Mouse (Mus musculus): ENCODE data around the gene Mxi1. TPM values are rescaled to one million over a fixed set of nuclear protein-coding genes. Genes with fewer than 3 reads are reported as not detected.

Gene Mxi1
- total RNA-seq, 1 experiment from 2014 or later: 112 TPM

DNA sequence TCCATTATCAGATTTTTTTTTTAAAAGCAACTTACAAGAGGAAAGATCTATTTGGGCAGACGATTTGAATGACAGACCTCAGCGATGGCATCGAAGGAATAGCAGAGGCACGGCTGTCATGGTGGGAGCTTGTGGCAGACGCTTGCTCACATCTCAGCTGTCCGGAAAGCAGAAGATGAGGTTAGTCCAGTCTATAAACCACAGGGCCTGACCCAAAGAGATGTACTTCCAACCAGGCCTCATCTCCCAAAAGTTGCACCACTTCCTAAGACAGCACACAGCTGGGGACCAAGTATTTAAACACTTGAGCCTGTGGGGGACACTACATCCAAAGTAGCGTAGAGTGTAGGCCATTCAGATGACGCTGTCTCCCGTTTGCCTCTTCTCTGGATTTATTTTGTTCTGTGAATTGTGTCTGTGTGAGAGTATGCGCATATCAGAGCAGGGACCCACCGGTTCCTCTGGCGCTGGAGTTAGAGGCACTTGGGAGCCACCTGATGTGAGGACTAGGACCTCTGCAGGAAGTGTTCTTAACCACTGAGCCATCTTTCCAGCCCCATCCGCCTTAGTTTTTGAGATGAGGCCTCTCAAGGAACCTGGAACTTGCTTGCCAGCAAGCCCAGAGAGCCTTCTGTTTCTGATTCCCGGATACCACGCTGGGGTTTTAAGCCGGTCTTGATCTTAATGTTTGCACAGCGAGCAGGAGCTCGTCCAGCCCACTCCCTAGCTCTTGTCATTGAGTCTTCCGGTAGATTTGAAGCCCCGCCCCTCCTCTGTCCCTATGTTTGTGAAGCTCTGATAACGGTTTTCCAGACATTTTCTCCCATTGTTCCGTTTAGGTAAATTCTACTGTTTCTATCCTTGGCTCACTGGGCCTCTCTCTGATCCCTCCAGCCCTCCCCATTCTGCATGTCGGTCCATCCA is 13.7 kb upstream of the Mxi1 start:
- no peak for ATAC-seq (ENCODE audit: extremely low read depth, insufficient number of reproducible peaks, low FRiP score, poor library complexity, severe bottlenecking)

DNA sequence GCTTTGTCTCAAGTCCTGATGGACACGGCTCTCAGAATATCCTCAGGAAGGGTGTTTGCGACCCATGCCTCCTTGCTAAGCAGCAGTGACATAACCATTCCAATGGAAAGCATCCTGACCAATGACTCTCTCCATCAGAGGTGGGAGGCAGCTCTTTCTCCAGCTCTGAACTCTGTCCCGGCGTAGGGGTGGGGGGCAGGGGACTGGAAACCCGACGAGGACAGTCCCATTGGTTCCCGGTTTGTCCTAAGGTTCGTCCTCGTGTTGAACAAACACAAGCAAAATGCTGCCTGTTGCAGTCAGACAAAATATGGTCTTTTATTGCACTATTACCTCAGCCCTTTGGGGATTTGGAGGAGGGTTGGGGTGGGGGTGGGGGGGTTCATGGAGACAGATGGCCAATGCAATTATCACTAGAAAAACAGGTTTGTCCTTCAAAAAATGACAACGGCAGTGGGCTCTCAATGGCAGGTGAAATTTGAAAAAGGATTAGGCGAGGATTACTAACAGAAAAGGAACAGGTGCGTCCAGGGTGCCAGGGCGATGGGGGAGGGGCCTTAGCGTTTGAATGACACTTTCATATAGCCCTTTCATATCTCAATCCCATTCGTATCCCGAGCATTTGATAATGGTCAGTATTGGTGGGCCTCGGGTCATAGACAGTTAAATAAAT is 11.0 kb upstream of the Mxi1 start:
- ATAC-seq (ENCODE audit: extremely low read depth, insufficient number of reproducible peaks, low FRiP score, poor library complexity, severe bottlenecking): no peak

DNA sequence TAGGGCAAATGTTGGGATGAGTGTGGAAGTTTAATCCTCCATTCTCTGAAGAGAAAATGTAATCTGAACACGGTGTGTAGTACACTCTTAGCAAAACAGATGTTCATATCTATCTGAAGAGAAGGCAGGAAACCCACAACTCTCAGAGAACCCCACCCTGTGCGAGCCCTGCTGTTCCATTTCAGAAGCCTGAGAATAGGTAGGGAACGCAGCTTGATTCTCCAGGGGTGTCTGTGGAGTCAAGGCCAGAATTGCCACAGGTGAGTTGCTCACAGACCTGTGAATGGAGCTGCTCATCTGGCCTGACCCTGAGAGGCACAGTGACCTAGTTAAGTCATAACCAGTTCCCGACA is 10.5 kb upstream of the Mxi1 start:
- ATAC-seq (ENCODE audit: extremely low read depth, insufficient number of reproducible peaks, low FRiP score, poor library complexity, severe bottlenecking): no peak

DNA sequence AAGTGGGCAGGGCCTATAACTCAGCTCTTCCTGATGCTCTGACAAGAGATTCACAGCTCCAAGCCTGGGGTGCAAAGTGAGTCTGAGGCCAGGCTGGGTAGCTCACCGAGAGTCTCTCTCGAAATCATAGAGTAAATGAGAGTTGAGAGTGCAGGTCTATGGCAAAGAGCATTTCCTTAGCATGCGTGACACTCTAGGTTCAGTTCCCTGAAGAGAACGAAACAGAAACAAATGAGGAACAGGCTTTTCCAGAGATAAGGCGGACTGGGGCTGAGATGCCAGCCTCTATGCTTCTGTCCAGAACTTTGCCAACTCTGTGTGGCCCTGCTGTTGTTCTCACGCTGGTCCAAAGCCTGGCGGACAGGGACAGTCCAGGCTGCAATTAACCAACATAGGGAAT is 6.9 kb upstream of the Mxi1 start:
- 0 out of 2 replicates have a peak, but pooled peaks have one; percentile 13 for ATAC-seq (ENCODE audit: extremely low read depth, insufficient number of reproducible peaks, low FRiP score, poor library complexity, severe bottlenecking)

DNA sequence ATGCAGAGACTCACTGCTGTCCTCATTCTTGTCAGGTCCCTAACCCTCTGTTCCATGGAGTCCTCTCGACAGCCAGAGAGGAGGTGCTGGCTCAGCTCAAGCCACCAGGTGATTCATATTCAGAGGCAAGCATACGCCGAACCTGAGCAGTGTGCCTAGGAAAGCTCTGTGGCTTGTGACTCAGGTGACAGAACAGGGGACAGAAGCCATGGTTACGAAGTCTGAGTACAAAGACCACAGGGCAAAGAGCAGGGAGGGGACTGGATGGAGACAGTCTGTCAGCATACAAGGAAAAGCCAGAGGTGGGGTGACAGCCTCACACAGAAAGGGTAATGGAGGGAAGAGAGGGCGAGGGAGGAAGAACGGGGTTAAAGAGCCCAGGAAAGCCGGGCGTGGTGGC is 4.7 kb upstream of the Mxi1 start:
- no peak for ATAC-seq (ENCODE audit: extremely low read depth, insufficient number of reproducible peaks, low FRiP score, poor library complexity, severe bottlenecking)

DNA sequence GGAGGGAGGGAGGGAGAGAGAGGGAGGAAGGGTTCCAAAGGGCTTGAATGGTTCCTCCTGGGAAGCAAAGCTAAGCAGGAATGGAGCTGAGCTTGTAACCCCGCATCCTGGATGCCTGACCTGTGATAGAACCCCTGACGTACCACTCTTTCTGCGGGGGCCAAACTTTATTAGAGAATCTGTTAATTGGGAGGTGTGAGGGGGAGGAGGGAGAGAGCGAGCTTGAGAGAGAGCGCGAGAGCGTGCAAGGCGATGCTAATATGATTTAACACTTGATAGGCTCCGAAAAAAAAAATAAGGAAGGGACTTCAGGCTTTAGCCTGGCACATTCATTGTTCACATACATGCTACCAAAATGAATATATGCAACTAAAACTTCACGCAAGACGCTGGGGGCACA is 3.6 kb upstream of the Mxi1 start:
- no peak for ATAC-seq (ENCODE audit: extremely low read depth, insufficient number of reproducible peaks, low FRiP score, poor library complexity, severe bottlenecking)

DNA sequence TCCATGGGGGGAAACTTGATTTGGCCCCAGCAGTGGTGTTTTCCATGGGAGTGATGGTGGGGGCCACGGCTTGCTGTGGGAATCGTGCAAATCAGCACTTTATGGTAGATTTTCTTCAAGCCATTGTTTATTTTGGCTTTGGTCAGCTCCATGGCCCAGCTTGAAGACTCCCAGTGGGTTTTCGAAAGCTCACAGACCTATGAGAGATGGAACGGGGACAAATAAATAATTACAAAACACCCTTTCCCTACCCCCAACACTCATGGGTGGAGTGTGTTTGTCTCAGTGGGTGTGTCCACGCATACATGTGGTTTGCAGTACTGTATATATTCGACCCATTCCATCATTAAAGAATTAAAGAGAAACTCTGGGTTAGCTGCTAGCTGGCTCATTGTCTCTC is 3.1 kb upstream of the Mxi1 start:
- no peak for ATAC-seq (ENCODE audit: extremely low read depth, insufficient number of reproducible peaks, low FRiP score, poor library complexity, severe bottlenecking)

DNA sequence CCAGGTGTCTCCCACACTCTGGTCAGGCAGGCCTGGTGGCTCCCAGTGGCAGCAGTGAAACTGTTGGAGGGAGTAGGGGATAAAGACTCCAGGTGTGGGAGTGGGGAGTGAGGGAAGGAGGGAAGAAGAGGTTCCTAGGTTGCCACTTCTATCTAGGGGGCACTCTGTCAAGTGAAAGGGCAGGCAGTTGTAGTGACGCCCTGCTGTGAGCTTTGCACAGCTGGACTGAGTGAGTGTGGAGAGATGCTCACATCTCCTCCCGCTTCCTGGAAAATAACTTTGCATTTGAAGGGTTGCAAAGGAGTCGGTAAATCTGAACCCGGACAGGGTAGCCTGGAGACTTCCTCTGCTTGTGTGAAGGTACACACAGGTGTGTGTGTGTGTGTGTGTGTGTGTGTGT is 687 bp upstream of the Mxi1 start:
- ATAC-seq (ENCODE audit: extremely low read depth, insufficient number of reproducible peaks, low FRiP score, poor library complexity, severe bottlenecking): no peak

DNA sequence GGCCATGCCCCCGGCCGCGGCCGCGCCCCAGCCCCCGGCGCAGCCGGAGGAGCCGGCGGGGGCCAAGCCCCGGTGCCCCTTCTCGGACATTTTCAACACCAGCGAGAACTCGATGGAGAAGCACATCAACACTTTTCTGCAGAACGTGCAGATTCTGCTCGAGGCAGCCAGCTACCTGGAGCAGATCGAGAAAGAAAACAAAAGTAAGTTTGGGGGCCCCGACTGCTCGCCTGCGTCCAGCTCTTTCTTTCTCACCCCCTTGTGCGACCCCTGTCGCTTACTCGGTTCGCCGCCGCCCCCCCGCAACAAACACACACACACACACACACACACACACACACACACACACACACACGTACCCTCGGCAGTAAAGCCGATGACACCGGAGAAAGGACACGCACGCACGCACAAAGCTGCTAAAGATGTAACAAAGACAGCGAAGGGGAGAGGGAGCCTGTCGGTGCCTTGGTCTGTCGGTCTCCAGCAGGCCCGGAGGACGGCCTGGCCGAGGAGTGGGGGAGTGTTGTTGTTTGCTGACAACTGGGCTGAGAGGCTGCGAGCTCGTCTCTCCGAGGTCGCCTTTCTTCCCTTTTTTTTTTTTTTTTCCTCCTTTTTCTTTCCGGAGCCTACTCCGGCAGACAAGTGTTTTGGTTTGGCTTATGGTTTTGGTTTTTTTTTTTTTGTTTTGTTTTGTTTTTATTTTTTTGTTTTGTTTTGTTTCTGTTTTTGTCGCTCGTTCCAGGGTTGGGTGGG is 629 bp downstream of the Mxi1 start:
- no peak for ATAC-seq (ENCODE audit: extremely low read depth, insufficient number of reproducible peaks, low FRiP score, poor library complexity, severe bottlenecking)

DNA sequence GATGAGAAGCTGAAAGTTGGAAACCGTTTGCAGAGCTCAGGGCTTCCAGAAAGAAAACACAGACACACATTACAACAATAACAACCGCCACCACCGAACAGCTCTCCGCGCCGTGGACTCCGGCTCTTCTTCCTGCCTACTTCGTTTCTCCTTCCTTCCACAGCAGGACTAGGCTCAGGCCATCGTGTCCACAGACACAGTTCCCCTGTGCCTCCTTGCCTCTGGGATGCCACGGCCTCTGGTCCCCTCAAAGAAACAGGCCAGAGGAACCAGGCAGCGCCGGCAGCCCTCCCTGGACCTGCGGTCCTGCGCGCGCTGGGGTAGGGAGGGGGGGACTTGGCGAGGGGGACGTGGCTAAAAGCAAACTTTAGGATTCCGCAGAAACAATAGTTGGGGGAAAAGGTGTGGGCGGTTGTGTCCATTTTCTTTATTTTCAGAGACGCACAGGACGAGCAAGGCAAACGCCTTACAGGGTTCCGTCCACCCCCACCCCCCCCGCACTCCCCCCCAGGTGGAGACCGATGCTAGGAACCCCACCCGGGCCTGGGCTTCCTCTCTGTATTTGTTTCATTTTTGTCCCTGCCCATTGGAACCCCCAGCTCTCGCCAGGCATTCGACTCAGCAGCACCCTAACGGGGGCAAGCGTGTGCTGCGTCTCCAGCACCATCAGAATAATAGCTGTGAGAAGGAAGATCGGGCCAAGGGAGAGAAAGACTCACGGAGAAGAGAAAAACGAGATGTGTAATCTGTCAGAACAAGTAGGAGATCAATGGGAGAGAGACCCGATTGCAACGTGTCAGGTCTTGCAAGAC is 1.4 kb downstream of the Mxi1 start:
- no peak for ATAC-seq (ENCODE audit: extremely low read depth, insufficient number of reproducible peaks, low FRiP score, poor library complexity, severe bottlenecking)

DNA sequence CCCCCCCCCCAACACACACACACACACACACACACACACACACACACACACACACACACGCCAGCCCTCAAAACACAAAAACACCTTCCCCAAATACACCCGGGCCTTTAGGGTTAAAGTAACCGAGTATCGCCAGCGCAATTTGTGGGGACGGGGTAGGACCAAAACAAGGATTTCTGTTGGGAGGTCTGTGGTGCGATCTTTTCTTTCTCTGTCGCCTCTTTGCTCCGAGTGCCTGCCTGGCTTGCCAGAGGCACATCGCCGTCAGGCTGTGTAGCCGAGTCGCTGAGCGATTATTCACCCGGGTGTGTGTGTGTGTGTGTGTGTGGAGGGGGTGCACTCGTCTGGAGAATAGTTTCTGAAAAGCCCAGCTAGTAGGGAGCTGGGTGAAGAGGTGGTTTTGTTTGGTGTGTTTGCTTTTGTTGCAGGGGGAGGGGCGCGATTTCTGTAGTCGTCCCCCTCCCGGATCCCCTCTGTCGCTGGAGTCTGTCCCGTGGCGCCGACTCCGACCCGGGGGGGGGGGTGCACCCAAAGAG is 2.1 kb downstream of the Mxi1 start:
- ATAC-seq (ENCODE audit: extremely low read depth, insufficient number of reproducible peaks, low FRiP score, poor library complexity, severe bottlenecking): no peak

DNA sequence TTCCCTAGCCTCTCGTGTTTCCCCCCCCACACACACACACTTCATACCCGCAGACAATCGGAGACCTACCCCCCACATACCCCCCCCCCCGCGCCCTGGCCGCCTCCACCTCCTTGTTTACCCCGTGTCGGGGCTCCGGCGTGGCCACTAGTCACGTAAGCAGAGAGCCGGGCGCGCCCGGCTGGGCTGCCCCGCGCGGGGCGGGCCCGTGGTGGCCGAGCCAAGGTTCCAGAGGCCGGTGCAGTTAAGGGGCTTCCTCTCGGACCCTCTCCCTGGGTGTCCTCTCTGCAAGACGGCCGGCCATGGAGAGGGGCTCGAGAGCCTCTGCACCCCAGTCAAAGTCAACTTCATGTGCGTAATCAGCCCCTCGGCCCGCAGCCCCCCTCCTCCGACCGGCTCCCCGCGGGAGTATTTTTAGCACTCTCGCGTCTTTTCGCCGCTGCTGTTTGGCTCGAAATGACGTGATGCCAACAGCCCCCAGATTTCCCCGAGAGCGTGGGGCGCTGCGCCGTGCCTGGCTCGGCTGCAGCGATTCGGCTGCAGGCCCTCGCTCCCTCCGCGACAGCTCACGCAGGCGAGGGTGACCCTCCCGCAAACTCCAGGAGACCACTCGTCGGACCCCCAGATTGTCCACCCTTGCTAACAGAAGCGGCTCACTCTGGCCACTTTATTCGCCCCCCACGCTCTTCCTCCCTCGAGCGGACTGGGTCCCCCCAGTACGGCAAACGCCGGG is 2.8 kb downstream of the Mxi1 start:
- ATAC-seq (ENCODE audit: extremely low read depth, insufficient number of reproducible peaks, low FRiP score, poor library complexity, severe bottlenecking): peak; percentile 23; the same call in 1 of the 2 replicates

DNA sequence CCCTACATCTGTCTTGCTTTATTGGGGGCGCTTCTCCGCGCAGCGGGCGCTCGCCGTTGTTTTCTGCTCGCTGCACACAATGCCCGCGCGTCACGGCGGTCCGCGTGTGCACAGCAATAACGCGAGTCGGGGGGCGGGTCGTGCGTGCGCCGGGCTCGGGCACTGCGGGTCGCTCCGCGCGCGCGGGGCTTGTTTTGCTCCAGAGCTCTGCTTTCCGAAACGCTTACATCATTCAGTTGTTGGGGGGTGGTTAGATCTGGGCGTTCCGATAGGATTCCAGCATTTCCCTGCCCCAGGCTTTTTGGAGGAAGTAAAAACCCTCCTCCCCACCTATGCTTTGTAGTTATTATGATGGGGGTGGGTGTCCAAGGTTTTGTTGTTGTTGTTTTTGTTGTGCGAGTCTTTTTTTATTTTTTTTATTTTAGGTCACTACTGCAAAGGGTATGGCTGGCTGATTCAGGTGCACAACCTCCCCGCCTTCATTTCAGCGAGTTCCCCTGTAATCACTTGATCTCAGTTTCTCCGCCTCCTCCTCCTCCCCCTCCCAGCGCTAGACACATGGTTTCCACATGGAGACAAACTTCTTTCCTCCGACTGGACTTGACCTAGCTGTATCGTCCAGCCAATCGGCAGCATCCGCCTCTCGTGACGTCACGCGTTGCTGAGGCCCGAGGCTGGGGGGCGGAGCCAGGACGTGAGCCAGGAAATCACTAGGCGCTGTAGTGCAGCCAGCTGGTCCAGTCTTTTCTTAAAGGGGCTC is 3.5 kb downstream of the Mxi1 start:
- peak; percentile 75 for ATAC-seq (ENCODE audit: extremely low read depth, insufficient number of reproducible peaks, low FRiP score, poor library complexity, severe bottlenecking)

DNA sequence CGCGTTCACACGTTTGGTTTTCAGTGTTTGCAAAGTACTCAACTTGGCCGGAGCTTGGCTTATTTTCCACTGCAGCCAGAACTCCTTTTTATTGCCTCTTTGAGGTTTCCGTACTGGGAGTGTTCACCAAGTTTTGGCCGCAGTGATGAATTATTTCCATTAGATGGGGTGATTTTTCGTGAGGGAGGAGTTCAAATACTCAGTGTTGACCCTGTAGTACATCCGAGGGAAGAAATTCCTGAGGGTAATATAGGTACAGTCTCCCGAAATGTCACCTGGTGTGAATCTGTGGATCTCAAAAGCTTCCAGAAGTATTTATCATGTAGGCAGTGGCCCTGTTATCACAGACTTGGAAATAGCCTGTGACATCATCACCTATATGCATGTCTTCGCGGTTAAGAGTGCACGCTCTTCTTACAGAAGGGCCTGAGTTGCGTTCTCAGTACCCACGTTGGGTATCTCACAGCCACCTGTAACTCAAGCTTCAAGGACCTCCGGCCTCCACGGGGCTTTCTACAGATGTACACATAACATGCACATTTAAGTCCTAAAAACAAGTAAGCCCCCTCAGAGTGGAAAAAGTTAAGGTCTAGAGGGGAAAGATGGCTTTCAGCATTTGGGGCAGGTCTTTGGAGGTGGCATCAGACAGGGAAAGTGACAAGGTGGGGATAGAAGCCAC is 4.4 kb downstream of the Mxi1 start:
- no peak for ATAC-seq (ENCODE audit: extremely low read depth, insufficient number of reproducible peaks, low FRiP score, poor library complexity, severe bottlenecking)

DNA sequence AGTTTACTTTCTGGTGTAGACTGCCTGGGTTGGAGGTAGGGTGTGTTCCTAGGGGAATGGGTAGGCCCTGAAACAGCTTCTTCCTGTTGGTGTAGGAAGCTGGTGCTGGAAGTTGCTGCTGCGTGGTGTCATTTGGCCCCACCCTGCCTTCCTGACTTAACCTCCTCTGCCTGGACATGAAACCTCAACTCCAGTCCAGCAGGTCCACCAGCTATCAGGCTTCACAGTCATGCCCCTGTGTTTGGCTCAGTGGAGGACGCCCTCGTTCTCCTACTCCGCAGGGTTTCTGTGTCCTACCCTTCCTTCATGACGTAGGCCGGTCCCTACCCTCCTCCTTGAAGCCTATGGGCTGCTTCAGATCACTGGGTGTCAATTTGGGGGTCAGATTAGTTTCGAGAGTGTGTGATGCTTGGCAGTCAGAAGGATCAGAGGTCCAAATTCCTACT is 4.9 kb downstream of the Mxi1 start:
- ATAC-seq (ENCODE audit: extremely low read depth, insufficient number of reproducible peaks, low FRiP score, poor library complexity, severe bottlenecking): no peak

DNA sequence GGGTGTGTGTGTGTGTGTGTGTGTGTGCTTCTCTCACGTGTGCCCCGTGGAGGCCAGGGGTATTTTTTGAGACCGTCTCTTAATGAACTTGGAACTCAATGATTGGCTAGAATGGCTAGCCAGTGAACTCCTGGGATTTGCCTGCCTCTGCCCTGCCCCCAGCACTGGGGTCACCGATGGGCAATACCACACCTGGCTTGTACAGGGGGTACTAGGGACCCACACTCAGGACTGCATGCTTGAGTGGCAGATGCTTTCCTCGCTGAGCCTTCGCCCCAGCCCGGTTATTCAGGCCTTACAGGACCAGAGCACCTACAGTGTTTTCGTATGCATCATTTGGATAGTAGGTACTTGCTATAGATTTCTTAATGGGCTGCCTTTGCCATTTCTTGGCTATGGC is 5.8 kb downstream of the Mxi1 start:
- no peak for ATAC-seq (ENCODE audit: extremely low read depth, insufficient number of reproducible peaks, low FRiP score, poor library complexity, severe bottlenecking)

DNA sequence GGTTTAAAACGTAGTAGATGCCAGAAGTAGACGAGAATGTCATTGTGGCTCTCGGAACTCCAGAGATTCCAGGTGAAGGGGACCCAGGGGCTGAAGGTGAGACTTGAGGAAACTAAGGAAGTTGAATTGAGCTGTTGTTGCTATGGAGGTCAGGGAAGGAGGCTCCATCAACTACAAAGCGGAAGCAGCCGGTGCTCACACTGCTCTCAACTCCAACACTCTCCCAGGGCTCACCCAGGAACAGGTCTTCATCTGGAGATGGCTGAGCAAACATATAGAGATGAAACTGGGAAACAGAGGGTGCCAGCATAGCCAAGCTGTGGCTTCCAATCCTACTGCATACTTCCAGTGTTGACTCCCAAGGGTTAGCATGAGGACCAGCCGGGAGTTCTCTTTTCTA is 6.6 kb downstream of the Mxi1 start:
- ATAC-seq (ENCODE audit: extremely low read depth, insufficient number of reproducible peaks, low FRiP score, poor library complexity, severe bottlenecking): no peak
